In the genomic region with DNA sequence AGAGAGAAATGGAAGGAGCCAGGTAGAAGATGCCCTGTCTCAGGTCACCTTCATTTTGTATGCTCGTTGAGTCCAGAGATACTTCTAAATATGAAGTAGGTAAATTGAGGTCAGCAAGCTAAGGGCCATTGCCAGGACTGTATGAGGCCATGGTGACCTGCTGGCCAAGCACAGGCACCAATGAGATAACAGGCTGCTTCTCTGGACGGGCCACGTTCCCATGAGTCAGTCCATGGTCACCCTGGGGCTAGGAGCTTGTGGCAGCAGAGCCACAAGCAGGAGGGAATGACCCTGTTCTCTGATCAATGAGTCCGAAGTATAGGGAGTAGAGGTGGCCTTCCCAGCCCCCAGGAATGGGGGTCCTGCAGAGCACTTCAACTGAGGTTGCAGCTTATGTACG, we compare ENCODE assay signal across 17 mouse cellular contexts. TPM values are rescaled to one million over a fixed set of nuclear protein-coding genes. Genes with fewer than 3 reads are reported as not detected.
"Had no signal": no experiment of that assay in that cellular context is flagged by ENCODE, and none has a peak within 500 bp of the region (broad histone marks: within the 10 kb centered on the region; RNA-seq: fewer than 3 reads in every experiment).

No protein-coding gene starts in this region.

- DNase-seq: lung, adult 2 months; lung, postnatal 14 days; lung, postnatal 36 days; right cerebral cortex, postnatal 4 days; spleen, adult 18-20 months; thymus, adult 18-20 months; thymus, postnatal 14 days; thymus, postnatal 36 days had no signal

- H3K27ac ChIP-seq: lung, embryonic 15.5 days; macrophage; midbrain, embryonic 13.5 days; midbrain, embryonic 15.5 days; neural tube, embryonic 12.5 days had no signal

- H3K4me1 ChIP-seq: lung, embryonic 15.5 days; neural tube, embryonic 12.5 days had no signal

- H3K27me3 ChIP-seq: lung, embryonic 15.5 days; midbrain, embryonic 13.5 days; midbrain, embryonic 15.5 days; neural tube, embryonic 12.5 days had no signal

- H3K4me3 ChIP-seq: lung, embryonic 15.5 days; megakaryocyte, embryonic 14.5 days; midbrain, embryonic 13.5 days; midbrain, embryonic 15.5 days; neural tube, embryonic 12.5 days had no signal

RNA-seq across cellular contexts. Expression of a gene that starts 51.3 kb away (rescaled TPM):
- total RNA-seq: megakaryocyte progenitor cell, adult 5-6 weeks; monocyte, adult 5-6 weeks; neutrophil, adult 5-6 weeks had no signal
- polyA plus RNA-seq: macrophage had no signal
